Mouse (Mus musculus): ENCODE measurements at regions not wholly inside any gene's neighbourhood (a gene's known extent, or its start where the extent isn't known, plus 50 kb on each side); places are given as distances from the start of the nearest gene placed in this dataset.

GRCm38 (mm10) chr4:103450121-103450520 lies 136.5 kb downstream of the Oma1 start:
- no peak for TF ChIP-seq CTCF (IDR thresholded peaks at IDR 0.05; ENCODE audit: low read depth, low read length)
- TF ChIP-seq GATA1 (IDR thresholded peaks at IDR 0.05; ENCODE audit: borderline replicate concordance, low read length): no peak
- no peak for TF ChIP-seq POLR2AphosphoS5 (IDR thresholded peaks at IDR 0.05; ENCODE audit: insufficient replicate concordance, low read depth, low read length)
